Mouse (Mus musculus) B cell, adult (primary cell): Measurements from ENCODE around the gene Msl3l2. TPM values are rescaled to one million over a fixed set of nuclear protein-coding genes. Genes with fewer than 3 reads are reported as not detected.

Source experiments
- total RNA-seq: library from RNA; stranded (reverse); gene quantifications from 4 replicates; pipeline ENCODE4 v1.2.4, GENCODE M21; 2023; ENCODE audit not compliant: inconsistent age

Gene Msl3l2
- 8.0 to 12.9 TPM (median 9.9 TPM) in 4 replicates for total RNA-seq

DNA sequence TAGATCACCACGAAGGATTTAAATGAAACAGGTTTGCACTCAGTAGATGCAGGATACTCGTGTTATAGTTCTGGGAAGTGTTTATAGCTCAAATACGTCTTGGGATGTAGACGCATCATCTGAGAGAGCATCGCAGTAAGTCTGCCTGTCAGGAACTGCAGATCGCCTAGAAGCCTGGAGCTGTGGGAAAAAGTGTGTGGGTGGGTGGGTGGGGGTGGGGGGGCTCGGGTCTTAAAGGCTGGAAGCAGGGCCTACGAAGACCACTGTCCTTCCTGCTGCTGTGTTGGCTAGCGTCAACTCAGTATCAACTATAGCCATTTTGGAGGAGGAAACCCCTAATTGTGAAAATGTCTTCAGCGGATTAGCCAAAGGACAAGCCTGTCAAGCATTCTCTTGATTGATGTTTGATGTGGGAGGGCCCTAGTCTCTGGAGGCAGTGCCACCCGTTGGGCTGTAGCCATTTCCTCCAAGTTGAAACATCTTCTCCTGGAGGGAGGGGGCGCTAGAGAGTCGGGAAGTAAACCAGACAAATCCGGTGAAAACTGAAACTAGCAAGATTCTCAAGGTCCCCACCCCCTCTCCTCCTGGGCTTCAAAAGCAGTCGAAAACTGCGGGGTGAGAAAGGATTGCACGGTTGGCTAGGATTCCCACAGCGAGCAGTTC is at the start of gene Msl3l2:
Msl3l2 (plus strand) TSS at position 585 of the 663 bp plus-strand sequence.

Other genes starting within 250 kb of the Msl3l2 start
- gene Tbc1d32, start 121.8 kb downstream of the Msl3l2 start, total RNA-seq = 1.8 to 2.1 TPM (median 2.0 TPM) in 4 replicates